Mouse (Mus musculus) intestine, postnatal 0 days (tissue): ENCODE results near the gene Edem2. TPM values are rescaled to one million over a fixed set of nuclear protein-coding genes. Genes with fewer than 3 reads are reported as not detected.

Experiments
- ATAC-seq: fragments of 200-750 bp; cut with Nextera tagmentation; 2 replicates; pipeline ENCODE4 v1.8.0; 2017; ENCODE audit warnings: mild to moderate bottlenecking, moderate TSS enrichment, moderate library complexity
- H3K27ac ChIP-seq: fragments of 300-500 bp; sonication (generic); 2 replicates; pipeline ENCODE4 v1.5.1; 2014; ENCODE audit warnings: mild to moderate bottlenecking, low read depth, low read length, moderate library complexity
- H3K27me3 ChIP-seq: fragments of 300-500 bp; sonication (generic); replicated peaks from 2 replicates; pipeline ENCODE4 v1.6.1; 2014; ENCODE audit warnings: low read length, mixed read lengths; ENCODE audit not compliant: control insufficient read depth, insufficient read depth
- H3K36me3 ChIP-seq: fragments of 300-500 bp; sonication (generic); 2 replicates; pipeline ENCODE4 v1.6.1; 2014; ENCODE audit warnings: mild to moderate bottlenecking, moderate library complexity; ENCODE audit not compliant: control insufficient read depth, insufficient read depth
- H3K4me1 ChIP-seq: fragments of 300-500 bp; sonication (generic); replicated peaks from 2 replicates; pipeline ENCODE4 v1.6.1; 2014; ENCODE audit warnings: antibody characterized with exemption, low read length, mixed read lengths; ENCODE audit not compliant: control insufficient read depth, insufficient read depth
- H3K4me2 ChIP-seq: fragments of 300-500 bp; sonication (generic); replicated peaks from 2 replicates; pipeline ENCODE4 v1.6.1; 2014; ENCODE audit warnings: low read depth, mild to moderate bottlenecking, moderate library complexity
- H3K4me3 ChIP-seq: fragments of 300-500 bp; sonication (generic); 2 replicates; pipeline ENCODE4 v1.5.1; 2014; ENCODE audit warnings: low read depth, low read length
- H3K9ac ChIP-seq: fragments of 300-500 bp; sonication (generic); 2 replicates; pipeline ENCODE4 v1.6.1; 2014; ENCODE audit warnings: mild to moderate bottlenecking, low read depth, low read length
- H3K9me3 ChIP-seq: fragments of 300-500 bp; sonication (generic); 2 replicates; pipeline ENCODE4 v1.6.1; 2016; ENCODE audit warnings: mixed run types; ENCODE audit not compliant: control insufficient read depth
- CTCF ChIP-seq: sonication (generic); IDR thresholded peaks from 2 replicates; pipeline ENCODE4 v1.5.1; 2016; ENCODE audit warnings: low read depth, mild to moderate bottlenecking, control low read depth, antibody characterized with exemption, moderate library complexity
- WGBS: fragments of 180-500 bp; shearing (Covaris S2); extraction: QIAGEN DNeasy Blood & Tissue Kit; methylation state at CpG from one replicate; pipeline ENCODE4 v1.1.7; 2014; 5-methylcytosine and 5-hydroxymethylcytosine counted together
- polyA plus RNA-seq: library from polyadenylated mRNA; unstranded; fragments of >200 nt; fragmentation: Nextera tagmentation; extraction: Ambion mirVana; gene quantifications from 2 replicates; pipeline ENCODE4 v1.2.1, GENCODE M21; 2015

Edem2 gene
- polyA plus RNA-seq, 1 experiment from 2014 or later, result 61.6 TPM

- no peak overlapping the region for H3K9ac ChIP-seq
- H3K4me3 ChIP-seq, result no peak overlapping the region
- peak; percentile 58 for ATAC-seq
- H3K4me2 ChIP-seq, result no peak overlapping the region
- H3K9me3 ChIP-seq, result no peaks in the 10 kb centered on the region
- WGBS, result 0% methylated on average over 1 of the region's 1 CpGs
- H3K4me1 ChIP-seq, result no peaks in the 10 kb centered on the region
- H3K36me3 ChIP-seq, result no peaks in the 10 kb centered on the region
- peak; percentile 81 for TF ChIP-seq CTCF
- no peak overlapping the region for H3K27ac ChIP-seq
- H3K27me3 ChIP-seq, result no peaks in the 10 kb centered on the region
These were observed 26.5 kb upstream of the Edem2 start for GRCm38 (mm10) chr2:155755746-155756145.

DNA sequence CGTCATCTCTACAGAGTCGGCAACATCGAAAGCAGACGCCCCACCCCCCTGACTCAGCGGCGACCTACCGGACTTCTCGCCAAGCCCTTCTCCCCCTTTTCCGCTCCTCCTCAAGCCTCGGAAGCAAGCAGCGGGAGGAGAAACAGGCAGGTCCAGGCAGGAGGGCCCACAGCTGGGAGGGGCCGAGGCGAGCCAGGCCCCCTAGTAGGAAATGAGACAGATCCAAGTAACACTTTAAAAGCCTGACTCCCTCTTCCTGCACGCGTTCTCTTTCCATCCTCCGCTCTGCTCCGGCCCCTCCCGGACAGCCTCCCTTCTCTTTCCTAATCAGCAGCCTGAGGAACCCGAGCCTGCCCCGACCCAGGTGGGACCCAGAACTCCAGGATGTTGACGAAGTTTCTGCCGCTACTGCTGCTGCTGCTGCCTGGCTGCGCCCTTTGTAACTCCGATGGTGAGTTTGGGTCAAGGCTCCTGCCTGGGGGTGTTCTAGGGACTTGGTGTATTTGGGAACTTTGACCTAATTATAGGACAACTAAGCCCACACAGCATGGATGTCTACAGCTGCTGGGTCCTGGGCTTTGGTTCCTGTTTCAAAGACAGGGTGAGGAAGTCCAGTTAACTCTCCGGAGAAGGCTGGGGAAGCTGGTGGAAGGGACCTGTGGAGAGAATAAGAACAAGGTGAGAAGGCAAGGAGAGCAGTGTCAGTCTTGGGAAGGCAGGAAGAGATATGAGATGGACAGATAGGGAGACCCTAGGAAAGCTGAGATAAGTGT lies 21.9 kb upstream of the Edem2 start, which contains the start of gene Procr:
Gene Procr, plus strand, starts transcription at position 104 of the 773 bp plus-strand sequence.
- H3K9ac ChIP-seq, result peak within 1 kb of the TSS; percentile 44
- 2% methylated on average over 25 of the region's 25 CpGs for WGBS
- TF ChIP-seq CTCF, result no peak
- peak within 1 kb of the TSS; percentile 41 for H3K4me3 ChIP-seq
- no peaks in the 10 kb centered on the region for H3K9me3 ChIP-seq
- no peaks in the 10 kb centered on the region for H3K4me1 ChIP-seq
- H3K36me3 ChIP-seq, result no peaks in the 10 kb centered on the region
- H3K4me2 ChIP-seq, result peak within 1 kb of the TSS; percentile 72
- H3K27me3 ChIP-seq, result no peaks in the 10 kb centered on the region
- 0 out of 2 replicates have a peak, but pooled peaks have one; percentile 31 for ATAC-seq
- no peak within 1 kb of the TSS; the same call in 1 of the 2 replicates for H3K27ac ChIP-seq

DNA sequence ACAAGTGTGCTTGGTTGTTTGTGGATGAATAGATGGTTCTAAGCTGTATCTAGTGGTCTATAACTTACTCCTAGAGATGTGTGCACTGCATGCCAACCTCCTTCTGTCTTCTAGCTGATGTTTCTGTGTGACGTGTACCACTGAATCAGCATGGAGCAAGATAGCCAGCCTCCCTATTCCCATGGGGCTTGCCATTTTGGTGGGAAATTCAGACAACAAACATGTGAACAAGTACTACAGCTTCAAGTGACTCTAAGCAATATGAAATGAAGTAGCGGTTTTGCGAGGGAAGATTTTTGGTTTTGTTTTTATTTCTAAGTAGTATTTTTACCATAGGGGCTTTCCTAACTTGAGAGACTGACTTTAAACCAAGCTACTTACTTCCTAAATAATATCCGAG lies 20.1 kb upstream of the Edem2 start:
- Histone ChIP-seq H3K9me3 (no peaks in the 10 kb centered on the region), H3K27ac (no peak overlapping the region), H3K4me1 (no peaks in the 10 kb centered on the region), H3K4me3 (no peak overlapping the region), H3K36me3 (no peaks in the 10 kb centered on the region), H3K27me3 (no peaks in the 10 kb centered on the region), H3K9ac (no peak overlapping the region), H3K4me2 (no peak overlapping the region)
- no peak for TF ChIP-seq CTCF
- no peak for ATAC-seq
- 87% methylated on average over 4 of the region's 4 CpGs for WGBS

GRCm38 (mm10) chr2:155745487-155745886 lies 16.2 kb upstream of the Edem2 start:
- H3K4me3 ChIP-seq, result no peak overlapping the region
- H3K9me3 ChIP-seq, result no peaks in the 10 kb centered on the region
- no peaks in the 10 kb centered on the region for H3K36me3 ChIP-seq
- H3K4me1 ChIP-seq, result no peaks in the 10 kb centered on the region
- no peak for ATAC-seq
- no peaks in the 10 kb centered on the region for H3K27me3 ChIP-seq
- no peak overlapping the region for H3K4me2 ChIP-seq
- H3K9ac ChIP-seq, result no peak overlapping the region
- TF ChIP-seq CTCF, result no peak
- 54% methylated on average over 3 of the region's 3 CpGs for WGBS
- no peak overlapping the region for H3K27ac ChIP-seq

- ATAC-seq, result no peak
- H3K27ac ChIP-seq, result no peak overlapping the region
These were observed 14.1 kb upstream of the Edem2 start for GRCm38 (mm10) chr2:155743351-155743750.

GRCm38 (mm10) chr2:155742931-155743337 lies 13.7 kb upstream of the Edem2 start:
- Histone ChIP-seq H3K9me3 (no peaks in the 10 kb centered on the region), H3K4me1 (no peaks in the 10 kb centered on the region), H3K4me2 (no peak overlapping the region), H3K27me3 (no peaks in the 10 kb centered on the region), H3K4me3 (no peak overlapping the region), H3K9ac (no peak overlapping the region), H3K27ac (no peak overlapping the region), H3K36me3 (no peaks in the 10 kb centered on the region)
- WGBS, result 40% methylated on average over 12 of the region's 12 CpGs
- no peak for TF ChIP-seq CTCF
- peak; percentile 56; the same call in 1 of the 2 replicates for ATAC-seq

More at GRCm38 (mm10) chr2:155743351-155743750, 14.1 kb upstream of the Edem2 start:
- H3K27me3 ChIP-seq, result no peaks in the 10 kb centered on the region
- no peak overlapping the region for H3K4me2 ChIP-seq
- no peak overlapping the region for H3K4me3 ChIP-seq
- H3K9ac ChIP-seq, result no peak overlapping the region
- H3K9me3 ChIP-seq, result no peaks in the 10 kb centered on the region
- 79% methylated on average over 9 of the region's 9 CpGs for WGBS
- H3K4me1 ChIP-seq, result no peaks in the 10 kb centered on the region
- no peak for TF ChIP-seq CTCF
- H3K36me3 ChIP-seq, result no peaks in the 10 kb centered on the region
